In the genomic region with DNA sequence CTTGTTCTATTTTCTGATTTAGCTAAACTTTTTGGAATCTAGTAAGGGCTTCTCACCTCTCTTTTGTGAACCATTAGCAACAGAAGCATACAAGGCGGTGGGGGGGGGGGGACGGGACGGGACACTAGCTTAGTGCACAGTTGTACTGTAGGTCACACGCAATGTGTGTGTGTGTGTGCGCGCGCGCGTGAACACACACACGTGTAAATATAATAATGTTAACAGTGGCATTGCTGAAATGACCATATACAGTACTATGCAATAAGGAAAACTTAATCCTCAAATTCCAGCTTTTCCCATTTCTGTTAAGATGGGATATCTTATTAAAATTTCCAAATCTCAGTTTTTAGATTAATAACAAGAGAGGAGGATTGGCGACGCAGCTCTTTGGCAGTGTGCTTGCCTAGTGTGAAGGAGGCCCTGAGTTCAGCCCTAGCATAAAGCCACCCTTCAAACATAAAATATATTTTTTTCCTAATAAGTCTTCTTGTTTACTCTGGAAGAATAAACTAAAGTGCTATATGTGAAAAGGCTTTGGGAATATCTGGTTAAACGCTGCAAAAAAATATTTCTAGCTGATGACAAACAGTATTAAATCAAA, we compare ENCODE assay signal across 7 mouse cellular contexts. TPM values are rescaled to one million over a fixed set of nuclear protein-coding genes. Genes with fewer than 3 reads are reported as not detected.
DNase-seq lines count a peak whose midpoint lies in the region; ATAC-seq and TF ChIP-seq lines count a peak whose summit lies in the region.

No protein-coding gene starts in this region.

- no peaks in the 10 kb centered on the region for H3K27me3 ChIP-seq in lung, postnatal 0 days (replicated peaks; ENCODE audit: insufficient read depth, low read length)
- H3K27me3 ChIP-seq in forebrain, embryonic 13.5 days: no peaks in the 10 kb centered on the region
- H3K27me3 ChIP-seq in limb, embryonic 13.5 days: no peaks in the 10 kb centered on the region
- no peaks in the 10 kb centered on the region for H3K27me3 ChIP-seq in stomach, embryonic 15.5 days (replicated peaks)

- WGBS in lung, postnatal 0 days: 70% methylated on average over 13 of the region's 13 CpGs
- 71% methylated on average over 13 of the region's 13 CpGs for WGBS in forebrain, embryonic 13.5 days
- WGBS in limb, embryonic 13.5 days: 71% methylated on average over 13 of the region's 13 CpGs
- 69% methylated on average over 13 of the region's 13 CpGs for WGBS in stomach, embryonic 15.5 days

- no peaks in the 10 kb centered on the region for H3K9me3 ChIP-seq in lung, postnatal 0 days (ENCODE audit: low read length)
- H3K9me3 ChIP-seq in forebrain, embryonic 13.5 days (replicated peaks): no peaks in the 10 kb centered on the region
- H3K9me3 ChIP-seq in limb, embryonic 13.5 days: no peaks in the 10 kb centered on the region
- H3K9me3 ChIP-seq in stomach, embryonic 15.5 days: no peaks in the 10 kb centered on the region

- TF ChIP-seq CTCF in lung, postnatal 0 days (IDR thresholded peaks at IDR 0.05): no peak

- TF ChIP-seq EP300 in lung, postnatal 0 days (IDR thresholded peaks at IDR 0.05): no peak

- DNase-seq in lung, postnatal 0 days (ENCODE audit: low spot score): no peak
- no peak for DNase-seq in lung, postnatal 4 days
- no peak for DNase-seq in adrenal gland, adult (ENCODE audit: inconsistent age in 2 of 2, low spot score in 1 of 2)
- no peak for DNase-seq in ovary, adult 18-20 months (ENCODE audit: low spot score)

- H3K9ac ChIP-seq in lung, postnatal 0 days (replicated peaks; ENCODE audit: low read depth): 0 out of 2 replicates have a peak overlapping the region, but pooled peaks have one; percentile 74
- no peak overlapping the region for H3K9ac ChIP-seq in forebrain, embryonic 13.5 days
- H3K9ac ChIP-seq in limb, embryonic 13.5 days: no peak overlapping the region
- H3K9ac ChIP-seq in stomach, embryonic 15.5 days: no peak overlapping the region

- ATAC-seq in lung, postnatal 0 days: peak; percentile 49
- ATAC-seq in forebrain, embryonic 13.5 days: peak; percentile 78
- ATAC-seq in limb, embryonic 13.5 days (ENCODE audit: low FRiP score, low read depth): peak; percentile 67
- ATAC-seq in stomach, embryonic 15.5 days (ENCODE audit: insufficient read depth, low FRiP score, low read depth): peak; percentile 39; the same call in 1 of the 2 replicates

- peak overlapping the region; percentile 75 for H3K4me3 ChIP-seq in lung, postnatal 0 days (ENCODE audit: low read depth, low read length)
- peak overlapping the region; percentile 87 for H3K4me3 ChIP-seq in forebrain, embryonic 13.5 days
- peak overlapping the region; percentile 84 for H3K4me3 ChIP-seq in limb, embryonic 13.5 days
- peak overlapping the region; percentile 95 for H3K4me3 ChIP-seq in stomach, embryonic 15.5 days (replicated peaks)

- no peak overlapping the region for H3K27ac ChIP-seq in lung, postnatal 0 days (ENCODE audit: low read length)
- no peak overlapping the region for H3K27ac ChIP-seq in forebrain, embryonic 13.5 days
- H3K27ac ChIP-seq in limb, embryonic 13.5 days: no peak overlapping the region
- no peak overlapping the region for H3K27ac ChIP-seq in stomach, embryonic 15.5 days

- no peaks in the 10 kb centered on the region for H3K4me1 ChIP-seq in lung, postnatal 0 days (ENCODE audit: insufficient read depth, low read depth, low read length)
- H3K4me1 ChIP-seq in forebrain, embryonic 13.5 days: peaks cover 9% of the 10 kb centered on the region
- H3K4me1 ChIP-seq in limb, embryonic 13.5 days: peaks cover 4% of the 10 kb centered on the region; the same call in 1 of the 2 replicates
- H3K4me1 ChIP-seq in stomach, embryonic 15.5 days: no peaks in the 10 kb centered on the region

- H3K4me2 ChIP-seq in lung, postnatal 0 days (replicated peaks; ENCODE audit: low read depth, low read length): peak overlapping the region; percentile 45; the same call in 1 of the 2 replicates
- H3K4me2 ChIP-seq in forebrain, embryonic 13.5 days: peak overlapping the region; percentile 66
- peak overlapping the region; percentile 62 for H3K4me2 ChIP-seq in limb, embryonic 13.5 days (replicated peaks)
- H3K4me2 ChIP-seq in stomach, embryonic 15.5 days: peak overlapping the region; percentile 53

- H3K36me3 ChIP-seq in lung, postnatal 0 days (ENCODE audit: insufficient read depth, low read length): no peaks in the 10 kb centered on the region
- no peaks in the 10 kb centered on the region for H3K36me3 ChIP-seq in forebrain, embryonic 13.5 days (ENCODE audit: poor library complexity, severe bottlenecking)
- no peaks in the 10 kb centered on the region for H3K36me3 ChIP-seq in limb, embryonic 13.5 days
- no peaks in the 10 kb centered on the region for H3K36me3 ChIP-seq in stomach, embryonic 15.5 days

RNA-seq across cellular contexts. Expression of gene Nubpl, which starts 0.4 kb away (rescaled TPM):
- 6.8 and 8.6 TPM in 2 replicates for polyA plus RNA-seq in lung, postnatal 0 days (2015; fragmentation: Nextera tagmentation; extraction: Ambion mirVana)
- polyA plus RNA-seq in forebrain, embryonic 13.5 days (2015; fragmentation: Nextera tagmentation; extraction: Ambion mirVana): 13.3 and 13.8 TPM in 2 replicates
- 13.8 and 15.6 TPM in 2 replicates for polyA plus RNA-seq in limb, embryonic 13.5 days (2015; fragmentation: Nextera tagmentation; extraction: Ambion mirVana)
- 10.7 and 12.4 TPM in 2 replicates for polyA plus RNA-seq in stomach, embryonic 15.5 days (2015; fragmentation: Nextera tagmentation; extraction: Ambion mirVana)
